Mouse (Mus musculus): ENCODE results near the gene Prkag2. TPM values are rescaled to one million over a fixed set of nuclear protein-coding genes. Genes with fewer than 3 reads are reported as not detected.

Gene Prkag2
- polyA plus RNA-seq, 1 experiment from 2014 or later, result 21.7 TPM

DNA sequence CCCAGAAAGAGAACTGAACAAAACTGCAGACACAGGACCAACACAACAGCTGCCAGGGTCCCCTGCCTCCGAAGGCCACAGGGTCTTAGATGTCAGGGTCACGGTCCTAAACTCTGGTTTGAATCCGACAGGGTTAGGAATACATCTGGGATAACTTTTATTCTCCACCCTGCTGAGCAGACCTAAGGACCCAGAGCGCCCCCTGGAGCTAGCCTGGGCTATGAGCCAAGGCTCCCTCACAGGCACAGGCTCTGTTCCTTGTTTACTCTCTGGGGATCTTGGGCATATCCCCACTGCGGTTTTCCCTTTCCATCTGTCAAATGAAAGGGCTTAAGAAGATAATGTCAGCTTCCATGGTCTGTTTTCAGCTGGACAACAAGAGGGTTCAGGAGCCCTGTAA is 59.1 kb downstream of the Prkag2 start:
- Histone ChIP-seq H3K27me3 (no peaks in the 10 kb centered on the region), H3K4me2 (no peak overlapping the region), H3K27ac (no peak overlapping the region), H3K4me3 (no peak overlapping the region), H3K9me3 (no peaks in the 10 kb centered on the region), H3K36me3 (no peaks in the 10 kb centered on the region), H3K4me1 (no peaks in the 10 kb centered on the region), H3K9ac (no peak overlapping the region)
- WGBS, result 35% methylated on average over 5 of the region's 5 CpGs
- ATAC-seq (ENCODE audit: insufficient number of reproducible peaks, low FRiP score, low TSS enrichment, low read depth), result no peak

DNA sequence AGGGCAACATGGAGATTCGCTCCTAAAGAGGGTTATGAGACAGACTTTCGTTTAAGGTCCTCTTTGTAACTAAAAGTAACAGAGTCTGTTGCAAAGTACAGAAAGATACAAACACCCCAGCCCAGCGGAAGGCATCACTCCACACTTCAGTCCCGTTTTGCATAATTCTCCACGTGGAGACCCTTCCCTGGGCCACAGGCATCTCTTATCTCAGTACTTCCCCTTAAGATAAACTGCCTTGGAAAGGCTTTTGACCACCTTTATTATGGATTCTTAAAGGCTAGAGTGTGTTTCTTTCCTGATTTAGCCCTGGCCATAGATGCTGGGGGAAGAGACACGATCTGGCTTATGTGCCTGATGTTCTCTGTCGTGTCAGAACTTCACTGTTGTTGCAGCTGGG is 59.5 kb downstream of the Prkag2 start:
- Histone ChIP-seq H3K36me3 (no peaks in the 10 kb centered on the region), H3K27ac (no peak overlapping the region), H3K4me2 (no peak overlapping the region), H3K9me3 (no peaks in the 10 kb centered on the region), H3K9ac (no peak overlapping the region), H3K4me3 (no peak overlapping the region), H3K27me3 (no peaks in the 10 kb centered on the region), H3K4me1 (no peaks in the 10 kb centered on the region)
- no peak for ATAC-seq (ENCODE audit: insufficient number of reproducible peaks, low FRiP score, low TSS enrichment, low read depth)
- 80% methylated on average over 7 of the region's 7 CpGs for WGBS

DNA sequence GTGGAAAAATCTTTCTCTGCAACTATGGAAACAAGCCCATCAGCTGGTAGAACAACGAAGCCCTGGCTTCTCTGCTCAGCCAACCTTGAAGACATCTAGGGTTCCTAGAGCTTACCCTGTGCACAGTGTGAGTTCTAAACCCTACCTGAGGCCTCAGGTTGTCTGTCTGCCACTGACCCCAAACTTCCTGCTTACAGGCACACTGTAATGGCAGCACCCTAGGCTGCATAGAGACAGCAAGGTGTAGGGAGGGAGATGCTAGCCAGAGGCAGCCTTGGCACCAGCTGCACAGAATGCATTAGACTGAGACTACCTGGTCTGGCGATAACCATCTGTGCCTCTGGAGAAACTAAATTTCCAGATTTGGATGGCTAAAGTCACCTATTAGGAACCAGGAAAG is 61.6 kb downstream of the Prkag2 start:
- no peak overlapping the region for H3K9ac ChIP-seq
- H3K4me1 ChIP-seq, result no peaks in the 10 kb centered on the region
- no peak for ATAC-seq (ENCODE audit: insufficient number of reproducible peaks, low FRiP score, low TSS enrichment, low read depth)
- 82% methylated on average over 2 of the region's 2 CpGs for WGBS
- no peaks in the 10 kb centered on the region for H3K27me3 ChIP-seq
- no peak overlapping the region for H3K4me2 ChIP-seq
- no peak overlapping the region for H3K4me3 ChIP-seq
- no peaks in the 10 kb centered on the region for H3K36me3 ChIP-seq
- no peaks in the 10 kb centered on the region for H3K9me3 ChIP-seq
- no peak overlapping the region for H3K27ac ChIP-seq

DNA sequence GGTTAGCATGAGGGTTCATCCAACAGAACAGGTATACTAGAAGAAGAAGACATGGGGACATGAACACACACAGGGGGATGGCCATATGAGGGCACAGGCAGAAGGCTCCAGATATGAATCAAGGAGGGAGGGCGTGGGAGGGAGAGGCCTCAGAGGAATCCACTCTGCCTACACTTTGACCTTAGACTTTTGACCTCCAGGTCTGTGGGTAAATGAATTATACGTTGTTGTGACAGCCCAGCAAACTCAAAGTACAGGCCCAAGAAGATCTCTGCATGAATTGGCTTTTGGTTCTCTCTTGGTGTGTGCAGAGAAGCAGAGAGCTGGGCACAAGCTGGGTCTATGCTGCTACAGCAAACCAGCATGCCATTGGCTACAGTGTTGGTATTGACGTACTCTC is 65.1 kb downstream of the Prkag2 start:
- 75% methylated on average over 3 of the region's 3 CpGs for WGBS
- H3K27me3 ChIP-seq, result no peaks in the 10 kb centered on the region
- H3K9ac ChIP-seq, result no peak overlapping the region
- H3K4me2 ChIP-seq, result no peak overlapping the region
- no peak for ATAC-seq (ENCODE audit: insufficient number of reproducible peaks, low FRiP score, low TSS enrichment, low read depth)
- H3K27ac ChIP-seq, result no peak overlapping the region
- no peaks in the 10 kb centered on the region for H3K9me3 ChIP-seq
- no peaks in the 10 kb centered on the region for H3K36me3 ChIP-seq
- no peak overlapping the region for H3K4me3 ChIP-seq
- no peaks in the 10 kb centered on the region for H3K4me1 ChIP-seq

DNA sequence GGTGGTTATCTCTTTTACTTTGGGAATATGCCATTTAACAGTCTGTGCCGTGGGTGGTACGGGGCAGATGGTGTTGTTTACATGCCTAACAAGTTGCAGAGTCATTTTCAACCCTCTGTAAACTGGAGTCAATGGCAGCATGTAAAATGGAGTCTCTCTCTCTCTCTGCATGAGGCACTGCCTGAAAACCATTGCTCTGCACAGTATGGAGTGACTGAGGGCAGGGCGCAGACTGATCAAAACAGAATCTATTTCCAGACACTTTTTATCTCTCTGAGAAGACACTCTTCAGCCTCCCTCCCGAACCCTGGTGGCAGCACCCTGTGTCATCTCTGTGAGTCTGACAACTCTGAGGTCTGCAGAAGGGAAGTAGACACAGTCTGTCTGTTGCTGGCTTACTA is 69.0 kb downstream of the Prkag2 start:
- H3K4me2 ChIP-seq, result no peak overlapping the region
- no peak for ATAC-seq (ENCODE audit: insufficient number of reproducible peaks, low FRiP score, low TSS enrichment, low read depth)
- 75% methylated on average over 4 of the region's 4 CpGs for WGBS

DNA sequence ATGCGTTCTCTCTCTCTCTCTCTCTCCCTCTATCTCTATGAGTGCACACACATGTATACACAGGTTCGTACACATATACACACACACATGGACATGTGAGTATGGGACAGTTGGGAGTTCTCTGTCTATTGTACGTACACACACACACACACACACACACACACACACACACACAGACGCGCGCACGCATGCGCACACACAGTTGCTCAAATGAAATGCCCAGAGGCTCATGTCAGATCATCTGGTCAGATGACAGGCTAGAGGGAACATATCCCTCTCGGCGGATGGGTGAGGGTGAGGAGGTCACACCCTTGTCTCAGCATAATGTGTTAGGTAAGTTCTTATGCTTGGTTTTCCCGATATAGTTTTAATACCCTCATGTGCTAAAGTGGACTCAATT is 69.4 kb downstream of the Prkag2 start:
- 79% methylated on average over 11 of the region's 11 CpGs for WGBS
- Histone ChIP-seq H3K9me3 (no peaks in the 10 kb centered on the region), H3K36me3 (no peaks in the 10 kb centered on the region), H3K4me3 (no peak overlapping the region), H3K27me3 (no peaks in the 10 kb centered on the region), H3K27ac (no peak overlapping the region), H3K9ac (no peak overlapping the region), H3K4me2 (no peak overlapping the region), H3K4me1 (no peaks in the 10 kb centered on the region)
- ATAC-seq (ENCODE audit: insufficient number of reproducible peaks, low FRiP score, low TSS enrichment, low read depth), result no peak

More for the DNA sequence above, 69.0 kb downstream of the Prkag2 start:
- H3K9ac ChIP-seq, result no peak overlapping the region
- H3K36me3 ChIP-seq, result no peaks in the 10 kb centered on the region
- H3K4me3 ChIP-seq, result no peak overlapping the region
- H3K27ac ChIP-seq, result no peak overlapping the region
- no peaks in the 10 kb centered on the region for H3K9me3 ChIP-seq
- H3K27me3 ChIP-seq, result no peaks in the 10 kb centered on the region
- no peaks in the 10 kb centered on the region for H3K4me1 ChIP-seq

DNA sequence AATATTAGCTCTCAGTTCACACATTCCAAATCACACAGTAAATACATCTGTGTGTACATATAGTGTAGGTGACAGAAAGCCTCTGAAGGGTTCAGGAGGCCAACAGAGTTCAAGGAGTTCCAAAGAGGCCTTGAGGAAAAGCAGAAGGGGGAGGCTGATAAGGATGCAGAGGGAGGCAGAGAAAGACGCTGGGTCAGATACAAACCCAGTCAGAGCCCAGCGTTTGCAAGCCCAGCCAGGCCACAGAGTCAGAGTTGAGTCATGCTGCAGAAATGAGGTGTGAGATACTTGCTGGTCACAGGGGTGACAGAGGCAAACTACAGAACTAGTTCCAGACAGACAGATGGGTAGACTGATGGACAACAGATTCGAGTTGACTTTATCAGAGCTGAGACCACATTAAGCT is 70.2 kb downstream of the Prkag2 start:
- H3K36me3 ChIP-seq, result no peaks in the 10 kb centered on the region
- no peak overlapping the region for H3K27ac ChIP-seq
- ATAC-seq (ENCODE audit: insufficient number of reproducible peaks, low FRiP score, low TSS enrichment, low read depth), result no peak
- no peak overlapping the region for H3K4me2 ChIP-seq
- no peak overlapping the region for H3K9ac ChIP-seq
- no peaks in the 10 kb centered on the region for H3K9me3 ChIP-seq
- no peak overlapping the region for H3K4me3 ChIP-seq
- WGBS, result 19% methylated on average over 3 of the region's 3 CpGs
- no peaks in the 10 kb centered on the region for H3K27me3 ChIP-seq
- peaks cover 3% of the 10 kb centered on the region; the same call in 1 of the 2 replicates for H3K4me1 ChIP-seq

DNA sequence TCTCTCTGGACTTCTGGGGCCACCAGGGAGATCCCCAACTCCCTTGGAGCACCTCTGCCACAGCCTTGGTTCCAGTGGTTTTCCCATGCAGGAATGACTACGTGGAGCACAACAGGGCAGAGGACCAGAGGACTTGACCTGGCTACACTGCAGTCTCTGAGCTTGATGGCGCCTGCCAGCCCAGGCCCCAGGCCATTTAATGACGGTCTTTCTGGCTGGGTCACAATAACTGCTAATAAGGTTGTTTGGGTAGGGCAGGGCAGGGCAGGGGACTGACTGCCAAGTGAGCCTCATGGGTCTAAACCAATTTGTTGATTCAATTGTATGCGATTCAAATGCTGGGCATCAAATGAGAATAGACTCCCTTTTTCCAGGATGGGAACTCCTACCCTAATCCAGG is 72.8 kb downstream of the Prkag2 start:
- Histone ChIP-seq H3K9me3 (no peaks in the 10 kb centered on the region), H3K4me1 (peaks cover 3% of the 10 kb centered on the region; the same call in 1 of the 2 replicates), H3K4me3 (no peak overlapping the region), H3K27ac (no peak overlapping the region), H3K4me2 (no peak overlapping the region), H3K36me3 (no peaks in the 10 kb centered on the region), H3K9ac (no peak overlapping the region), H3K27me3 (no peaks in the 10 kb centered on the region)
- no peak for ATAC-seq (ENCODE audit: insufficient number of reproducible peaks, low FRiP score, low TSS enrichment, low read depth)
- WGBS, result 56% methylated on average over 4 of the region's 4 CpGs

DNA sequence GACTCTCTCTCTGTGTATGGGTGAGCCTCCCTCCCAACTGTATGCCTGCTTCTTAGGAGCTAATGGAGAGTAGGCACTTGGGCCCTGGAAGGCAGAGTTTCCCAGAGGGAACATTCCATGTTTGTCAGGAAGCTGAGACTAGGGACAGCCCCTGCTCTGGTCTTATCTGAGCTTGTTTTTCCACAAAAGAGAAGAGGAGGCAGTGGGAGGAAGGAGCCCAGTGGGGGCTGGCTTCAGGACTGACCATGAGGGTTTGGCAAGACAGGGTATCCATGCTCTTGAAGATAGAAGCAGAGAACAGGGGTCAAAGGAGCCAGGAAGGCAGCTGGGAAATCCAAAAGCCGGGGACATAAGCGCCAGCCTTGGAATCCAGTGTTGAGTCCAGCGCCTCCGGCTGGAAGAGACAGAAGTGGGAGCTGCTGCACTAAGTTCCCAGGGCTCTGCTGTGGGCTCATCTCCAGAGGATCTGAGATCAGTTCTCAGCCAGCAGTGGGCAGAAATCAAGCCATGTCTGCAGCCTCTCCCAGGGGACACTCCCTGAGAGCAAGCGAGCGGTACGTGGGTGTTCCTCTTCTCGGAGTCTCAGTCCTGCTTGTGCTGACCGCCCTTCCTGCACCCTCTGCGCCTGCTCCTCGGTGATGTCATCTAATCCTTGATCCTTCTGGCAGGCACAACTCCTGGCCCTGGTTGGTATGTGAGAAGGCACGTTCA is 75.0 kb downstream of the Prkag2 start:
- Histone ChIP-seq H3K27me3 (no peaks in the 10 kb centered on the region), H3K4me2 (no peak overlapping the region), H3K27ac (no peak overlapping the region), H3K9me3 (no peaks in the 10 kb centered on the region), H3K4me3 (no peak overlapping the region), H3K9ac (no peak overlapping the region), H3K36me3 (no peaks in the 10 kb centered on the region), H3K4me1 (peaks cover 3% of the 10 kb centered on the region; the same call in 1 of the 2 replicates)
- WGBS, result 58% methylated on average over 12 of the region's 12 CpGs
- ATAC-seq (ENCODE audit: insufficient number of reproducible peaks, low FRiP score, low TSS enrichment, low read depth), result no peak

DNA sequence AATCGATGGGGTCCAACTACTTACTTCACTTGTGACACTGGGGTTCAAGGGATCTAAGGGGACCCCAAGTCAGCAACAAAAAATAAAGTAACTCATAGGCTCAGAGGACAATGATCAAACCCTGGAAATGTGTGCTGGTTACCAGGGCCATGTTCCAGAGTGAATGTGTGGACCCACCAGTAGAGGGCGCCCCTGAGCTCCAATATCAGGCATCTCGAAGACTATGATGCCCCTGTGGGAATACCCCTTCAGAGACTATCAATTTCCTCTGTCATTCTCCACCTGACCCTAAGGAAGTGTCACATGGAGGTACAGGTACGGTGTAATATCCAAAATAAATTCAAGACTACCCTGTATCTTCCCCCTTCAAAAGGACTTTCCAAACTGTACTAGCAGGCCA is 77.5 kb downstream of the Prkag2 start:
- ATAC-seq (ENCODE audit: insufficient number of reproducible peaks, low FRiP score, low TSS enrichment, low read depth), result no peak
- Histone ChIP-seq H3K36me3 (no peaks in the 10 kb centered on the region), H3K9ac (no peak overlapping the region), H3K27me3 (no peaks in the 10 kb centered on the region), H3K27ac (no peak overlapping the region), H3K9me3 (no peaks in the 10 kb centered on the region), H3K4me1 (peaks cover 3% of the 10 kb centered on the region; the same call in 1 of the 2 replicates), H3K4me2 (no peak overlapping the region), H3K4me3 (no peak overlapping the region)
- 48% methylated on average over 4 of the region's 4 CpGs for WGBS

DNA sequence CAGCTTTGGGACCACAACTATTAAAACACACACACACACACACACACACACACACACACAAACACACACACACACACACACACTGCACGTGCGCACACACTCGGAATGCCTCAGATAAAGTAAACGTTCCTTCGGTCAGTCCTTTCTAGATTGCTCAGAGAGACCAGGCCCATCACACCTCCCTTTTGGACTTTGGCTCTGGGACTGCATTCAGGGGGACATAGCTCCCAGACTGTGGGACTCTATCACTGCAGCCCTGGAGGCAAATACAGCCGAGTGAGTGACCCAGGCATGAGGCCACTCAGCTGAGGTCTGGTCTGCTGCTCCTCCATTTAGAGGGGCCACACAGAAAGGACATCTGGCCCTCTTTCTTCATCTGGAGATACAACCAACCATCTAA is 81.2 kb downstream of the Prkag2 start:
- Histone ChIP-seq H3K9me3 (no peaks in the 10 kb centered on the region), H3K4me1 (no peaks in the 10 kb centered on the region), H3K36me3 (no peaks in the 10 kb centered on the region), H3K27ac (no peak overlapping the region), H3K9ac (no peak overlapping the region), H3K4me3 (no peak overlapping the region), H3K27me3 (no peaks in the 10 kb centered on the region), H3K4me2 (no peak overlapping the region)
- no peak for ATAC-seq (ENCODE audit: insufficient number of reproducible peaks, low FRiP score, low TSS enrichment, low read depth)
- 79% methylated on average over 6 of the region's 6 CpGs for WGBS

DNA sequence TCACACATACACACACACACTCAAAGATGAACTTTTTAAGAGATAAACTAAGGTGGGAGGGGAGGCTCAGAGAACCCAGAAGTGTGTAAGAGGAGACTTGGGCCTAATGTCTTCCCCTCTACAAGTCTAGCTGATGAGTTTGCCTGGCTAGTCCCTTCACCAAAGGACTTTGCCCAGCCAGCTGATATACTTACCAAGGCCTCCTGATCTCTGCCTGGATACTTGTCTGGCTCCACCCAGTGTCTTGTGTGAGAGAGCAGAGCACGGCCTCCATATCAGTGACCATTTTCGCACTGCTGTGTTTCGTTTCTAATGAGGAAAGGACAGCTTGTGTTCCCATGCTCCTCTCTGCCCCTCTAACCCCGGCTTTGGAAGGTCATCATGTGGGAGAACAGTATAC is 88.3 kb downstream of the Prkag2 start:
- no peak for ATAC-seq (ENCODE audit: insufficient number of reproducible peaks, low FRiP score, low TSS enrichment, low read depth)
- Histone ChIP-seq H3K4me2 (no peak overlapping the region), H3K9me3 (no peaks in the 10 kb centered on the region), H3K4me1 (peaks cover 39% of the 10 kb centered on the region), H3K4me3 (no peak overlapping the region), H3K27ac (no peak overlapping the region), H3K27me3 (no peaks in the 10 kb centered on the region), H3K36me3 (no peaks in the 10 kb centered on the region), H3K9ac (no peak overlapping the region)
- 84% methylated on average over 4 of the region's 4 CpGs for WGBS

DNA sequence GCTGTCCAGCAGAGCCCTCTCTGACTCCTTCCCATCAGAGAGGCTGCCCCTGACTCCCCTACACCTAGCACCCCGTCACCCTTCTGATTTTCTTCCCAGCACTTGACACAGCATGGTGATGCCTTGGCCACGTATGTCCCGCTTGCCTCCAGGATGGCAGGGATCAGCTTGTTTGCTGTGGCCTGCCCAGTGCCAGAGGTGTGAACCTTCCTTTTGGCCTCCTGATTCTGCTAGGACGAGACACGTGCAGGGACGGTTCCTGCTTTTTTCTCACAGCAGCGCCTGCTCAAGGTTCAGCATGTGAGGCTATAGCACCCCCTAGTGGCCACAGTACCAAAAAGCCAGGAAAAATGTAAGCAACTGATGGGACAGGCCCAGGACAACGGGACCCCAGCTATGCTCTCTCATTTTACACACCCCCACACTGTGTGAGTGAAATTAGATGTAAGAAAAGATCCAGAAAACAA is 89.4 kb downstream of the Prkag2 start:
- peaks cover 46% of the 10 kb centered on the region for H3K4me1 ChIP-seq
- no peaks in the 10 kb centered on the region for H3K27me3 ChIP-seq
- peak overlapping the region; percentile 31 for H3K4me2 ChIP-seq
- ATAC-seq (ENCODE audit: insufficient number of reproducible peaks, low FRiP score, low TSS enrichment, low read depth), result no peak
- 6% methylated on average over 8 of the region's 8 CpGs for WGBS
- H3K9ac ChIP-seq, result no peak overlapping the region
- no peak overlapping the region for H3K27ac ChIP-seq
- no peaks in the 10 kb centered on the region for H3K36me3 ChIP-seq
- H3K4me3 ChIP-seq, result no peak overlapping the region
- no peaks in the 10 kb centered on the region for H3K9me3 ChIP-seq

Measured in limb, embryonic 15.5 days (tissue).